Mouse (Mus musculus) stomach, postnatal 0 days (tissue): ENCODE data around the gene Ift20.

Experiments
- CTCF ChIP-seq: IDR thresholded peaks from 2 replicates; pipeline ENCODE4 v1.5.1; 2016; ENCODE audit warnings: antibody characterized with exemption, low read depth, mild to moderate bottlenecking, moderate library complexity
- EP300 ChIP-seq: optimal IDR thresholded peaks from 2 replicates; pipeline ENCODE3; 2016; ENCODE audit warnings: antibody characterized with exemption

DNA sequence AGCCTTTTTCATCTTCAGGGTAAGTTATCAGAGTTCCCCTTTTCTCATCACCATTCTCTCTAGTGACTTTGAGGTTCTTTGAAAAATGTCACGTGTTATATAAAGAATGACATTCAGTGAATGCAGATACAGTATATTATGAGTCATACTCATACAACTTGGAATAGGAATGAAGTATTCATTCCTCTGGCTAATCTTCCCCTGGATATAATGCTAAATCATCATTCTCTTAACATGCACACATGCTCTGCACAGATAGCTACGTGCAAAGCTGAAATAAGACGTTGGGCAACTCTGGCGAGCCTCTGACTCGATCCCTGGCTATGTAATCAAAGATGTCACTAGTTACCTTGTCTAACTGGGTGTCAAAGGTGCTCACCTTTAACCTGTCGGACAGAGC is 35.7 kb downstream of the Ift20 start:
- TF ChIP-seq EP300, result no peak
- TF ChIP-seq CTCF, result no peak
